Mouse (Mus musculus) cerebellum, adult 8-10 months (tissue): ENCODE measurements around the gene Prdx6.
"Not testable (repeated sequence)": the region's sequence is repeated elsewhere in the genome, so short reads cannot be mapped to it uniquely, and the experiment has no call there.

Source experiments
- DNase-seq: peaks from one replicate; pipeline ENCODE4 v3.0.0; 2022

The Prdx6 gene

GRCm38 (mm10) chr1:161250031-161250603 lies 902 bp downstream of the Prdx6 start:
- DNase-seq: no peak

GRCm38 (mm10) chr1:161249442-161249841 lies 1.6 kb downstream of the Prdx6 start:
- no peak for DNase-seq

GRCm38 (mm10) chr1:161248685-161249084 lies 2.3 kb downstream of the Prdx6 start:
- no peak for DNase-seq

- no peak for DNase-seq
These were observed 3.1 kb downstream of the Prdx6 start for GRCm38 (mm10) chr1:161247643-161248580.

- DNase-seq: no peak
These were observed 3.8 kb downstream of the Prdx6 start for GRCm38 (mm10) chr1:161247176-161247575.

GRCm38 (mm10) chr1:161237750-161238149 lies 13.3 kb downstream of the Prdx6 start:
- no peak for DNase-seq

- DNase-seq: no peak
These were observed 13.7 kb downstream of the Prdx6 start for GRCm38 (mm10) chr1:161237339-161237738.

- DNase-seq: no peak
These were observed 17.7 kb downstream of the Prdx6 start for GRCm38 (mm10) chr1:161233226-161233839.

- DNase-seq: no peak
These were observed 18.8 kb downstream of the Prdx6 start for GRCm38 (mm10) chr1:161232181-161232580.

GRCm38 (mm10) chr1:161224837-161225236 lies 26.2 kb downstream of the Prdx6 start:
- DNase-seq: no peak

- DNase-seq: no peak
These were observed 31.2 kb downstream of the Prdx6 start for GRCm38 (mm10) chr1:161219816-161220215.

- no peak for DNase-seq
These were observed 36.6 kb downstream of the Prdx6 start for GRCm38 (mm10) chr1:161214465-161214864.

GRCm38 (mm10) chr1:161199856-161200255 lies 51.2 kb downstream of the Prdx6 start:
- DNase-seq: no peak

- not testable (repeated sequence) for DNase-seq
These were observed 54.7 kb downstream of the Prdx6 start for GRCm38 (mm10) chr1:161196364-161196763.

- peak; percentile 67 for DNase-seq
These were observed 55.3 kb downstream of the Prdx6 start for GRCm38 (mm10) chr1:161195541-161196351.

GRCm38 (mm10) chr1:161190253-161190910 lies 60.6 kb downstream of the Prdx6 start:
- DNase-seq: no peak
